Mouse (Mus musculus): ENCODE results near the gene Irx5.

DNA sequence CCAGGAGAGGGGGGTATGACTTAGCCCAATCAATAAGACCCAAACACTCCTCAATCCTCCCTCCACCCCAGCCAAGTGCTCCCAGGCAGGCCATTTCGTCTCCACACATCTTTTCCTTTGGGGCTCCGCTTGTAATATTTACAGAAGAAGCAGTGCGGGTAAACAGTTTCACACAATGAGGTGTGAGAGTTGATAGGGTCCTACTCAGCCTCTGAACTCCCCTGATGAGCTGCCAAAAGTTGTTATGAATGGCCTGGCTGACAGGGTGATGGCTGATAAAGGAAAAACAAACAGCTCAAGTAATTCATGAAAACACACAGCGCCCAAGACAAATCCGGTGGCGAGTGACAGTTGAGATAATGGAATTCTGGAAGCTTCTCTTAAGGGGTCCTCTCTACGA is 45.2 kb upstream of the Irx5 start:
- no peak for TF ChIP-seq CTCF (IDR thresholded peaks at IDR 0.05; ENCODE audit: extremely low read depth, insufficient read length, insufficient replicate concordance, low read depth, low read length)
- no peak for TF ChIP-seq POLR2A (IDR thresholded peaks at IDR 0.05; ENCODE audit: low read depth, low read length)
